Mouse (Mus musculus) liver, adult 2 months (tissue): ENCODE measurements around the gene Sorbs1.

Experiments used
- CTCF ChIP-seq: fragments of 200-500 bp; IDR thresholded peaks from 2 replicates; pipeline ENCODE4 v1.5.1; 2011; ENCODE audit warnings: low read depth, low read length, control low read depth
- POLR2A ChIP-seq: fragments of 200-500 bp; IDR thresholded peaks from 2 replicates; pipeline ENCODE4 v1.6.1; 2011; ENCODE audit warnings: low read length, control low read depth; ENCODE audit not compliant: insufficient read depth; ENCODE audit errors: extremely low read depth

GRCm38 (mm10) chr19:40284704-40285103 is 228.9 kb downstream of the Sorbs1 start:
- TF ChIP-seq CTCF (no peak), POLR2A (no peak)
